Mouse (Mus musculus) CH12F3 (cell line): Measurements from ENCODE around the gene Tomm7.

ENCODE experiments used
- in situ Hi-C: fragments of 300-500 bp; cut with MboI; formaldehyde crosslinking; loops from 2 replicates; pipeline ENCODE4 v1.14.3; 2020; ENCODE audit warnings: low sequenced_read_pairs

Gene Tomm7

GRCm38 (mm10) chr5:23843674-23844530 is at the start of gene Tomm7:
TSS of gene Tomm7 (minus strand) at chr5:23844161.
- in situ Hi-C loops: no loop called here

GRCm38 (mm10) chr5:23893156-23893863 is 49.3 kb upstream of the Tomm7 start:
- in situ Hi-C loops: no loop called here

GRCm38 (mm10) chr5:23890734-23891133 is 46.8 kb upstream of the Tomm7 start:
- in situ Hi-C loops: no loop called here

GRCm38 (mm10) chr5:23889461-23889860 is 45.5 kb upstream of the Tomm7 start:
- in situ Hi-C loops: no loop called here

- in situ Hi-C loops: no loop called here
Measured at GRCm38 (mm10) chr5:23887111-23887510, 43.1 kb upstream of the Tomm7 start.

- in situ Hi-C loops: loop anchor here (25.0 kb wide), 1 partner anchor 188 kb away; no protein-coding TSS in a partner anchor
Measured at GRCm38 (mm10) chr5:23874457-23874856, 30.5 kb upstream of the Tomm7 start.

GRCm38 (mm10) chr5:23872586-23872985 is 28.6 kb upstream of the Tomm7 start:
- in situ Hi-C loops: loop anchor here (25.0 kb wide), 1 partner anchor 190 kb away; no protein-coding TSS in a partner anchor

- in situ Hi-C loops: loop anchor here (25.0 kb wide), 1 partner anchor 191 kb away; no protein-coding TSS in a partner anchor
Measured at GRCm38 (mm10) chr5:23871323-23871722, 27.4 kb upstream of the Tomm7 start.

- in situ Hi-C loops: loop anchor here (25.0 kb wide), 1 partner anchor 196 kb away; no protein-coding TSS in a partner anchor
Measured at GRCm38 (mm10) chr5:23865941-23866340, 22.0 kb upstream of the Tomm7 start.

GRCm38 (mm10) chr5:23864054-23864965 is 20.3 kb upstream of the Tomm7 start:
- in situ Hi-C loops: loop anchor here (25.0 kb wide), 1 partner anchor 198 kb away; no protein-coding TSS in a partner anchor

GRCm38 (mm10) chr5:23863166-23864053 is 19.4 kb upstream of the Tomm7 start:
- in situ Hi-C loops: loop anchor here (25.0 kb wide), 1 partner anchor 199 kb away; no protein-coding TSS in a partner anchor

- in situ Hi-C loops: loop anchor here (25.0 kb wide), 1 partner anchor 200 kb away; no protein-coding TSS in a partner anchor
Measured at GRCm38 (mm10) chr5:23862291-23862690, 18.3 kb upstream of the Tomm7 start.

- in situ Hi-C loops: loop anchor here (25.0 kb wide), 1 partner anchor 201 kb away; no protein-coding TSS in a partner anchor
Measured at GRCm38 (mm10) chr5:23861721-23862120, 17.8 kb upstream of the Tomm7 start.

GRCm38 (mm10) chr5:23859896-23860295 is 15.9 kb upstream of the Tomm7 start:
- in situ Hi-C loops: loop anchor here (25.0 kb wide), 1 partner anchor 202 kb away; no protein-coding TSS in a partner anchor

GRCm38 (mm10) chr5:23859087-23859718 is 15.2 kb upstream of the Tomm7 start:
- in situ Hi-C loops: loop anchor here (25.0 kb wide), 1 partner anchor 203 kb away; no protein-coding TSS in a partner anchor

- in situ Hi-C loops: loop anchor here (25.0 kb wide), 1 partner anchor 204 kb away; no protein-coding TSS in a partner anchor
Measured at GRCm38 (mm10) chr5:23858643-23859042, 14.7 kb upstream of the Tomm7 start.

GRCm38 (mm10) chr5:23858001-23858400 is 14.0 kb upstream of the Tomm7 start:
- in situ Hi-C loops: loop anchor here (25.0 kb wide), 1 partner anchor 204 kb away; no protein-coding TSS in a partner anchor

- in situ Hi-C loops: loop anchor here (25.0 kb wide), 1 partner anchor 205 kb away; no protein-coding TSS in a partner anchor
Measured at GRCm38 (mm10) chr5:23857189-23857588, 13.2 kb upstream of the Tomm7 start.
